Mouse (Mus musculus): ENCODE measurements around the gene Bpi.

DNA sequence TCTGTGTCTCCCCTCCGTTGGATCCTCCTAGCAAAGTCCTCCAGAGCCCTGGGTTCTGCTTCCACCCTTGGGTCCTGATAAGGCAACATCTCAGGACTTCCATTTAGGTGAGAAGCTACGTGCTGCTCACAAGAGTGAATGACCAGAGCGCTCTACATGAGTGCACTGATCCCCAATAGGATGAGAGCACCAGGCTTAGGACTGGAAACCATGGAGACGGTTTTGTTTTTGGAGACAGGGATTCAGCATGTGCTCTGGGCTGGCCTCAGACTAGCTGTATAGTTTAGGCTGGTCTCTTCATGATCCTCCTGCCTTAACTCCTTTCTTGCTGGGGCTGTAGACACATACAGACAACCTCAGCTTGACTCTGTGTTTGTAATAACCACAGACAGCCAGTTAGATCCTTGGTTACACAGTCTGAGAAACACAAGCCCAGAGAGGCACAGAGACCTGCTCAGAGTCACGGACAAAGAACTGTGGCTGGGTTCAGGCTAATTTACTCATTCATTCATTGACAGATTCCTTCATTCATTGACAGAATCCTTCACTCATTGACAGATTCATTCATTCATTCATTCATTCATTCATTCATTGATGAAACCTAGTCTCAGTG is 16.7 kb upstream of the Bpi start:
- no peak for TF ChIP-seq CTCF (IDR thresholded peaks at IDR 0.05; ENCODE audit: borderline replicate concordance, control insufficient read depth, extremely low read depth, insufficient read depth, low read length, poor library complexity)
- TF ChIP-seq POLR2A (IDR thresholded peaks at IDR 0.05; ENCODE audit: control insufficient read depth, extremely low read depth, insufficient read depth, low read length, poor library complexity) = no peak
